Mouse (Mus musculus) thymus, adult 2 months (tissue): ENCODE results near the gene B3galt1.

Source experiments
- CTCF ChIP-seq: fragments of 200-500 bp; IDR thresholded peaks from 2 replicates; pipeline ENCODE4 v1.5.1; 2012; ENCODE audit warnings: mild to moderate bottlenecking, control low read depth, low read length, moderate library complexity, borderline replicate concordance; ENCODE audit not compliant: control insufficient read depth, poor library complexity, insufficient read depth; ENCODE audit errors: extremely low read depth
- POLR2A ChIP-seq: fragments of 200-500 bp; IDR thresholded peaks from 2 replicates; pipeline ENCODE4 v1.6.1; 2012; ENCODE audit warnings: mild to moderate bottlenecking, low read length, control low read depth, moderate library complexity; ENCODE audit not compliant: control insufficient read depth, poor library complexity, insufficient read depth; ENCODE audit errors: extremely low read depth

DNA sequence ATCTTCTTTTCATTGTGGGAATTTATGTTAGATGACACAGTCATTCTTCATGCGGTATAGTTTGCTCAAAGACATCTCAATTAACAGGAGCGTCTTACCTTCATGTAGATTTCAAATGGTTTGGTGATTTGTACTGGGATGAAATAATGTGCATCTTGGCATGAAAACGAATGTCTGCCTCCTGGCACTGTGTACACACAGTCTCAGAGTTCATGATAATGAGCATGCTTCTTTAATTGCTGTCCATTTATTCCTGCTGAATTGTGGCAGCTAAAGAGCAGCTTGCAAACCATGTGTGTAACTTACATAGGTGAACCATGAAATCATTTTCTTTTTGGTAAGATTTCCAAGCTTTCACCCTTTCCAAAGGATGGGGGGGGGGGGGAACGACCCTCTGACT, 112.0 kb downstream of the B3galt1 start:
- TF ChIP-seq CTCF = no peak
- TF ChIP-seq POLR2A = no peak
